Mouse (Mus musculus) lung, embryonic 16.5 days (tissue): ENCODE measurements around the gene Tmeff1. TPM values are rescaled to one million over a fixed set of nuclear protein-coding genes. Genes with fewer than 3 reads are reported as not detected.

Experiments
- ATAC-seq: fragments of 200-750 bp; cut with Nextera tagmentation; 2 replicates; pipeline ENCODE4 v1.8.0; 2017; ENCODE audit warnings: low read depth, mild to moderate bottlenecking, moderate library complexity
- H3K27ac ChIP-seq: fragments of 300-500 bp; sonication (generic); 2 replicates; pipeline ENCODE4 v1.5.1; 2014; ENCODE audit warnings: mild to moderate bottlenecking, control low read depth, low read length
- H3K27me3 ChIP-seq: fragments of 300-500 bp; sonication (generic); 2 replicates; pipeline ENCODE4 v1.6.1; 2014; ENCODE audit warnings: low read depth, low read length, mixed read lengths; ENCODE audit not compliant: control insufficient read depth, insufficient read depth
- H3K36me3 ChIP-seq: fragments of 300-500 bp; sonication (generic); 2 replicates; pipeline ENCODE4 v1.6.1; 2014; ENCODE audit warnings: low read length; ENCODE audit not compliant: control insufficient read depth, insufficient read depth
- H3K4me1 ChIP-seq: fragments of 300-500 bp; sonication (generic); replicated peaks from 2 replicates; pipeline ENCODE4 v1.6.1; 2014; ENCODE audit warnings: low read length, mixed read lengths; ENCODE audit not compliant: control insufficient read depth, insufficient read depth
- H3K4me2 ChIP-seq: fragments of 300-500 bp; sonication (generic); 2 replicates; pipeline ENCODE4 v1.6.1; 2014; ENCODE audit warnings: low read depth, low read length, control low read depth
- H3K4me3 ChIP-seq: fragments of 300-500 bp; sonication (generic); 2 replicates; pipeline ENCODE4 v1.5.1; 2014; ENCODE audit warnings: mild to moderate bottlenecking, low read length, control low read depth
- H3K9ac ChIP-seq: fragments of 300-500 bp; sonication (generic); 2 replicates; pipeline ENCODE4 v1.6.1; 2014; ENCODE audit warnings: low read length, control low read depth
- H3K9me3 ChIP-seq: fragments of 300-500 bp; sonication (generic); 2 replicates; pipeline ENCODE4 v1.6.1; 2016; ENCODE audit warnings: low read length; ENCODE audit not compliant: control insufficient read depth
- WGBS: fragments of 180-500 bp; shearing (Covaris S2); extraction: QIAGEN DNeasy Blood & Tissue Kit; methylation state at CpG from one replicate; pipeline ENCODE4 v1.1.7; 2014; 5-methylcytosine and 5-hydroxymethylcytosine counted together
- polyA plus RNA-seq: library from polyadenylated mRNA; unstranded; fragments of >200 nt; fragmentation: Nextera tagmentation; extraction: Ambion mirVana; gene quantifications from 2 replicates; pipeline ENCODE4 v1.2.1, GENCODE M21; 2015

The Tmeff1 gene
- polyA plus RNA-seq, 1 experiment from 2014 or later: 11.5 TPM

DNA sequence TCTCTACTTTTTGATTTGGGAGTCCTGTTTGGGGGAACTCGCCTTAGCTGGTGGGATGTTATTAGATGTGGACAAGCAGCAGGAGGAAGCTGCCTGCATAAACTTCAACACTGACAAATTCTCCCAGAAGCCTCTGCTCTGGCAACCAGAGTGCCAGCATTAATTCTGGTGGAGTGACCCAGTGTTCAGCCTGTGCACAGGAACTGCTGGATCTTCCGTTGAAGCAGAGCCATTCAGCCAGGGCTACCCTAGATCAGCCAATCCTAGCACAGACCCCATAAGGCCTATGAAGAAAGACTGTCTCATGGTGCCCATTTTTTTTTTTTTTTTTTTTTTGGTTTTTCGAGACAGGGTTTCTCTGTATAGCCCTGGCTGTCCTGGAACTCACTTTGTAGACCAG, 3.0 kb upstream of the Tmeff1 start:
- 73% methylated on average over 2 of the region's 3 CpGs for WGBS
- no peaks in the 10 kb centered on the region for H3K9me3 ChIP-seq
- no peak overlapping the region for H3K27ac ChIP-seq
- peaks cover 8% of the 10 kb centered on the region for H3K4me1 ChIP-seq
- H3K27me3 ChIP-seq: no peaks in the 10 kb centered on the region
- no peak overlapping the region for H3K4me2 ChIP-seq
- no peak for ATAC-seq
- H3K36me3 ChIP-seq: no peaks in the 10 kb centered on the region
- H3K4me3 ChIP-seq: no peak overlapping the region
- no peak overlapping the region for H3K9ac ChIP-seq

DNA sequence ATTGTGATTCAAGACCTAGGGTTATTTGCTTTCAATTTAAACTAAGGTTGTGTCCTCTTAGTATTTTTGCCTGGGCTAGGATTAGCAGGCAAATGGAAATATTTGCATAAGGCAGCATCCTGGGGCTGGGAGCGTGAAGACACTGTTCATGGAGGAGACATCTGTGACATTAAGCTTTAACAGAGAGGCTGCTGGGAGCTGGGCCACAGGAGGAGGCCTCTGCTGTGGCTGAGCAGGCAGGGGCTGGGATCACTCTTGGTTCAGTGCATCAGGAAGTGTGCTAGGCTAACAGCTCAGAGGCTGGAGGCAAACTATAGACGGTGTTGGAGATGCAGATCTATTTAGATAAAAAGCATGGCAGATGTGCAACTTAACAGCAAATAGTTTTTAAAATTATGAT, 2.0 kb upstream of the Tmeff1 start:
- ATAC-seq: no peak
- WGBS: 83% methylated on average over 2 of the region's 2 CpGs
- H3K4me2 ChIP-seq: no peak overlapping the region

DNA sequence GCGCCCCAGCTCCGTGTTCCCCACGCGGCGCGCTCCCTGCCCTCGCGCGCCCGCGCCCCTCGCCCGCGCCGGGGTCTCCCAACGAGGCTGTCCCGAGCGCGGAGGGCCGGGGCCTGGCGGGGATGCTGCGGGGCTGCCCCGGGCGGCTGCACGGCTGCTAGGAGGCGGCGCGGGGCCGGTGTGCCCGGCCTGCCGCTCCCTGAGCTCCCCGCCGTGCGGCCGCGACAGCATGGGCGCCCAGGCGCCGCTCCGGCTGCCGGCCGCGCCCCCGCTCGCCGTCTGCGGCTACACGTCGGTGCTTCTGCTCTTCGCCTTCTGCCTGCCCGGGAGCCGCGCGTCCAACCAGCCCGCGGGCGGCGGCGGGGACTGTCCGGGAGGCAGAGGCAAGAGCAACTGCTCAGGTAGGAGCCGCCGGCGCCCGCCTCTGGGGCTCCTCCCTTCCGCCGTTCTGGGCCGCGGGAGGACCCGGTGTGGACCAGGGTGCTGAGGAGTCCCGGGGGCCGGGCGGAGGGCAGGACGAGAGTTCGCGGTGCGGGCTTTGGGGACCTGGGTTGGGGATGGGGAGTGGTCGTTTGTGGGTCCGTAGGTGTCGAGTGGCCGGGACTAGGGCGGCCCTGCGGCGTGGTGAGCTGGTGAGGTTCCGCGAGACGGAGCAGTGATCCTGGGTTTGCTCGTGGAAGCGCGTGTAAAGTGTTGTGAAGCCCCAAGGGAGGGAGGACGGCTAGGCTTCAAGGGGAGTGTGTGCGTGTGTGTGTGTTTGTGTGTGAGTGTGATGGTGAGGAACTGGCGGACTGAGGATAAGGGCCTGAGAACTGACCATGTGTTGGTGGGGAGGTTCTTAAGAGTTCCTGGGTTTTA, 496 bp downstream of the Tmeff1 start:
- H3K36me3 ChIP-seq: no peaks in the 10 kb centered on the region
- H3K4me3 ChIP-seq: peak overlapping the region; percentile 88
- under 1% methylated on average over 64 of the region's 92 CpGs for WGBS
- peak overlapping the region; percentile 79 for H3K9ac ChIP-seq
- H3K27ac ChIP-seq: peak overlapping the region; percentile 82
- H3K27me3 ChIP-seq: no peaks in the 10 kb centered on the region
- peak overlapping the region; percentile 69 for H3K4me2 ChIP-seq
- H3K4me1 ChIP-seq: peaks cover 17% of the 10 kb centered on the region
- ATAC-seq: peak; percentile 77
- no peaks in the 10 kb centered on the region for H3K9me3 ChIP-seq

More for the DNA sequence above, 2.0 kb upstream of the Tmeff1 start:
- Histone ChIP-seq H3K9ac (no peak overlapping the region), H3K27me3 (no peaks in the 10 kb centered on the region), H3K36me3 (no peaks in the 10 kb centered on the region), H3K4me1 (peaks cover 8% of the 10 kb centered on the region), H3K27ac (no peak overlapping the region), H3K9me3 (no peaks in the 10 kb centered on the region), H3K4me3 (no peak overlapping the region)

DNA sequence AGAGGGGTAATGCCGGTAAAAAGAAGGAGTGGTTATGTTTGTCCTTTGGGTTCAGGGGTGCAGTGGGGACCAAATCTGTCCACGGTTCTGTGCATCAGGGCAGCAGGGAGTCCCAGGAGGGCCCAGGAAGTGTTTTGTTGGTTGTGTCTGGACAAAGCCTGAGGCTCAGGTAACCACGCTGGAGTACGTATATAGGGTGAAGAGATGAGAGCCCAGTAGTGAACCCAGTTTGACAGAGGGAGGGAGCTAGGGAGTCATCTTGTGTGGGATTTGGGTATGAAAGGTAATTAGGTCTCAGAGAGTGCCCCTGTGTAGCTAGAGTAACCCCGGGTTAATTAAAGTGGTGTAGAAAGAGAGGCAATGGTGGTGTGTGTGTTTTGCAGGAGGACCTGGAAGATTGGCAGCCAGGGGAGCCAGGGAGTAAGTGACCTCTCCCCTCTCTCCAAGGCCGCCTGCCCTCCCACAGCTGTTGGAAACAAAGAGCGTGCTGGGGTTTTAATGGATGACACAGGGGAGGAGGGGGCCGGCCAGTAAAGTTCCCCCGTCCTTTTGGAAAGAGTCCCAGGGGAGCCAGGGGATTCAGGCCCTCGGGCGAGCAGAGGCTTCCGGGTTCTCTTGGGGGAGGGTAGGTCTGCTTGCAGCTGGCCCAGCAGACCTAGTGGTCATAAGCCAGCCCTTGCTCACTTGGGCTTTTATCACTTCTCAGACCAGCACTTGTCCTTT, 1.3 kb downstream of the Tmeff1 start:
- peak overlapping the region; percentile 69 for H3K4me2 ChIP-seq
- no peaks in the 10 kb centered on the region for H3K36me3 ChIP-seq
- peak; percentile 41 for ATAC-seq
- no peaks in the 10 kb centered on the region for H3K9me3 ChIP-seq
- peak overlapping the region; percentile 82 for H3K27ac ChIP-seq
- H3K27me3 ChIP-seq: no peaks in the 10 kb centered on the region
- H3K4me3 ChIP-seq: peak overlapping the region; percentile 88
- WGBS: under 1% methylated on average over 12 of the region's 12 CpGs
- H3K9ac ChIP-seq: peak overlapping the region; percentile 79
- H3K4me1 ChIP-seq: peaks cover 17% of the 10 kb centered on the region

DNA sequence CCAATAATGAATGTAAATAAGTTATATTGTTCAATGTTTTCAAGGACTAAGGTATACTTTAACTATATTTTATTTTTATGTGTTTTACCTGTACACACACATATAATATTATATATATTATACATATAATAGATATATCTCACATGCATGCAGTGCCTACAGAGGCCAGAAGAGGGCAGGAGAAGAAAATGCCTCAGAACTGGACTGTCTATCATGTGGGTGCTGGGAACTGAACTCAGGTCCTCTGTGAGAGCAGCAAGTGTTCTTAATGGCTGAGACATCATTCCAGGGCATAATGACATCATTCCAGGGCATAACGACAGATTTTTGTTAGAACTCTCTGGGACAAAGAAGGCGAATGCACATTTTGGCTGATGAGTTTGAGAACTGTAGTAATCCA, 2.6 kb downstream of the Tmeff1 start:
- Histone ChIP-seq H3K27ac (no peak overlapping the region), H3K4me2 (no peak overlapping the region), H3K9ac (no peak overlapping the region), H3K36me3 (no peaks in the 10 kb centered on the region), H3K4me1 (peaks cover 17% of the 10 kb centered on the region), H3K9me3 (no peaks in the 10 kb centered on the region), H3K4me3 (no peak overlapping the region), H3K27me3 (no peaks in the 10 kb centered on the region)
- ATAC-seq: no peak
- 92% methylated on average over 2 of the region's 2 CpGs for WGBS

DNA sequence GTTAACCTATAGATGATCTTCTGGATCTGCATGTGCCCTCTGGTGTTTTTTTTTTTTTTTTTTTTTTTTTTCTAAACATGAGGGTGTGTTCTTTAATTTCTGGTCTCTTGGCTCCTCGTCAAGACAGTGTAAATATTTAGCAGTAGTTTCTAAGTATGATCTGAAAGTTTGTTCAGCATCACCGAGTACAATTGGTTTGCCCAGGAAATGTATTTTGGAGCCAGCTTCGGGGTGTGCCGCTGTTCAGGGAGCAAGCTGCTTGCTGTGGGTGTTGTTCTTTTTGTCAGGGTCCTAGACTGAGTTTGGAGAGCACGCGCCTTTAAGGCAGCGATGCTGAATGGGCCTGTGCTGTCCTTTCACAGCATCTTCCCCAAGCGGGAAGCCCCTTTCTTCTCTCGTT, 3.6 kb downstream of the Tmeff1 start:
- H3K9me3 ChIP-seq: no peaks in the 10 kb centered on the region
- H3K27me3 ChIP-seq: no peaks in the 10 kb centered on the region
- no peak overlapping the region; the same call in 1 of the 2 replicates for H3K9ac ChIP-seq
- no peaks in the 10 kb centered on the region for H3K36me3 ChIP-seq
- WGBS: 24% methylated on average over 9 of the region's 9 CpGs
- H3K4me1 ChIP-seq: peaks cover 17% of the 10 kb centered on the region
- H3K27ac ChIP-seq: 0 out of 2 replicates have a peak overlapping the region, but pooled peaks have one; percentile 63
- peak overlapping the region; percentile 31; the same call in 1 of the 2 replicates for H3K4me2 ChIP-seq
- no peak overlapping the region for H3K4me3 ChIP-seq
- no peak for ATAC-seq

DNA sequence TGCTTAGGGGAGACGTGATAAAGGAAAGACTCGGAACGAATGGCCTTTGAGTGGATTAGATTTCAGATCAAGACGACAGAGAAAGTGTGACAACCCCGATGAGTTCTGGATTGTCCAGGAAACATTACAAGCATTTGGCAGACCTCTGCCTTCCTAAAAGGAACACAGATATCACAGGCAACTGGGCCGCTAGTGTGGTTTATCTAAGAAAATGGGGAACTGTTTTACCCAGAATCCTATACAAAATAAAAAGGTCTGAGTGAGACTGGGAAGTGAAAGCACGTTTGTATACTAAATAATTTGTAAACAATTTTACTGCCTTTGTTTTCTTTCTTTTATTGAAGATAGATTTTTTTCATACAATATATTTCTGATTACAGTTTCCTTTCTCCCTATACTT, 5.9 kb downstream of the Tmeff1 start:
- Histone ChIP-seq H3K27me3 (no peaks in the 10 kb centered on the region), H3K4me1 (peaks cover 17% of the 10 kb centered on the region), H3K4me2 (no peak overlapping the region), H3K4me3 (no peak overlapping the region), H3K36me3 (no peaks in the 10 kb centered on the region), H3K9me3 (no peaks in the 10 kb centered on the region), H3K27ac (no peak overlapping the region), H3K9ac (no peak overlapping the region)
- no peak for ATAC-seq
- 59% methylated on average over 7 of the region's 7 CpGs for WGBS

DNA sequence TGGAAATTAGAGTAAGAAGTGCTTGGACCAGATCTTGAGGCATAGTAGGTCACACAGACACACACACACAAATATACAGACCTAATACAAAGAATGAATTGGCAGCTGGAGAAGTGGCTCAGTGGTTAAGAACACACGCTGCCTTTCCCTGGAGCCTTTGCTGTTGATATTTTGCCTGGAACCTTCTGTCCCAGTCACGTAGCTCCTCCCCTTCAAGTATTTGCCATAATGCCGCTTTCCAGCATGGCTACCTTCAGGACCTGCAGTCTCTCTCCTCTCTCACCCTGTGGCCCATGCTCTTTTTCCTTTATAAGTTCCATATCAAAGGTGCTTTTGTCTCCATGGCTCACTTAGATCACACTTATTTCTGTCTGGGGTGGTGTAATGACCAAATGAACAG, 6.4 kb downstream of the Tmeff1 start:
- H3K4me1 ChIP-seq: peaks cover 13% of the 10 kb centered on the region
- no peaks in the 10 kb centered on the region for H3K36me3 ChIP-seq
- no peaks in the 10 kb centered on the region for H3K9me3 ChIP-seq
- H3K27ac ChIP-seq: no peak overlapping the region
- H3K9ac ChIP-seq: no peak overlapping the region
- no peak overlapping the region for H3K4me2 ChIP-seq
- no peak overlapping the region for H3K4me3 ChIP-seq
- ATAC-seq: no peak
- 74% methylated on average over 3 of the region's 3 CpGs for WGBS
- no peaks in the 10 kb centered on the region for H3K27me3 ChIP-seq

DNA sequence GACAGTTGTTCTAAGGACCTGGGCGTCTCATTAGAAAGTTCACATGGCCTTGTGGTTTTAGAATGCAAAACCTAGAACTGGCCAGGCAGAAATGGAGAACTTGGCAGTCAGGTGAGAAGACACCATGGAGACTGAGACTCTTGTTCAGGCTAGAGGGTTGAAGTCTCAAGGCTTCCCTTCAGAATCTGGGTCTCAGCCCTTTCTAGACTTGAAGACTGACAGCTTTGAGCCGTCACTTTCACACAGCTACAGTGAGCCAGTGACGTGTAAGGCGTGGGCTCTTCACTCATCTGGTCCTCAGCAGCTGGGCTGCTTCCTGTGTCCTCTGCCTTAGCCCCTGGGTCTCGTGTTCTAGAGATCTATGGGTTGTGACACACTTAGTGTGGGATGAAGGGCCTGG, 7.4 kb downstream of the Tmeff1 start:
- peaks cover 9% of the 10 kb centered on the region; the same call in 1 of the 2 replicates for H3K4me1 ChIP-seq
- H3K27ac ChIP-seq: no peak overlapping the region
- H3K4me3 ChIP-seq: no peak overlapping the region
- no peaks in the 10 kb centered on the region for H3K9me3 ChIP-seq
- H3K27me3 ChIP-seq: no peaks in the 10 kb centered on the region
- no peak overlapping the region for H3K4me2 ChIP-seq
- no peaks in the 10 kb centered on the region for H3K36me3 ChIP-seq
- WGBS: 30% methylated on average over 5 of the region's 5 CpGs
- peak; percentile 53; the same call in 1 of the 2 replicates for ATAC-seq
- no peak overlapping the region for H3K9ac ChIP-seq
